Mouse (Mus musculus) liver, postnatal 0 days (tissue): ENCODE data around the gene Clgn.

Experiments used
- CTCF ChIP-seq: sonication (generic); IDR thresholded peaks from 2 replicates; pipeline ENCODE4 v1.5.1; 2016; ENCODE audit warnings: antibody characterized with exemption, low read depth
- EP300 ChIP-seq: IDR thresholded peaks from 2 replicates; pipeline ENCODE4 v1.6.1; 2016; ENCODE audit warnings: antibody characterized with exemption, low read depth, mild to moderate bottlenecking

DNA sequence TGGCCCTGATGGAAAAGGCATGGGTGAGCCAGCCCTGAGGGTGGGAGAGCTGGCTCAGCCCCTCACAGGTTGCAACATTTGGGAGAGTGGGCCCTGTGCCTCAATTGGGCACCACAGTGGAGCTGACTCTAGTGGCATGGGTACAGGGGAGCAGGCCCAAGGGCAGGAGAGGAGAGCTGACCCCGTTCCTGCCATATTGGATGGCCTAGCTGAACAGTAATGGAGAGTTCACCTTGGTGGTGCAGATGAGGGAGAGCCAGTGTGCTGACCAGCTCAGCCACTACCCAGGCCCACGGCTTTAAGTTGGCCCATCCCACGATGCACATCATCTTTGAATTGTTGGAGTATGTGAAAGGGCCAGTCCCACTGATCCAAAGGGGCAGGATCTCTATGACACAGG lies 47.6 kb upstream of the Clgn start:
- TF ChIP-seq CTCF (no peak), EP300 (no peak)
